Mouse (Mus musculus) brain, embryonic 14.5 days (tissue): Measurements from ENCODE around the gene Slc28a1.

Experiments used
- CTCF ChIP-seq: fragments of 200-500 bp; IDR thresholded peaks from 2 replicates; pipeline ENCODE4 v1.5.1; 2012; ENCODE audit warnings: inconsistent platforms, mild to moderate bottlenecking, moderate library complexity, borderline replicate concordance; ENCODE audit not compliant: insufficient read depth, insufficient read length; ENCODE audit errors: extremely low read depth
- POLR2A ChIP-seq: fragments of 200-500 bp; IDR thresholded peaks from 2 replicates; pipeline ENCODE4 v1.6.1; 2012; ENCODE audit warnings: mild to moderate bottlenecking, inconsistent platforms, borderline replicate concordance; ENCODE audit not compliant: poor library complexity, insufficient read depth, insufficient read length, severe bottlenecking; ENCODE audit errors: extremely low read depth

DNA sequence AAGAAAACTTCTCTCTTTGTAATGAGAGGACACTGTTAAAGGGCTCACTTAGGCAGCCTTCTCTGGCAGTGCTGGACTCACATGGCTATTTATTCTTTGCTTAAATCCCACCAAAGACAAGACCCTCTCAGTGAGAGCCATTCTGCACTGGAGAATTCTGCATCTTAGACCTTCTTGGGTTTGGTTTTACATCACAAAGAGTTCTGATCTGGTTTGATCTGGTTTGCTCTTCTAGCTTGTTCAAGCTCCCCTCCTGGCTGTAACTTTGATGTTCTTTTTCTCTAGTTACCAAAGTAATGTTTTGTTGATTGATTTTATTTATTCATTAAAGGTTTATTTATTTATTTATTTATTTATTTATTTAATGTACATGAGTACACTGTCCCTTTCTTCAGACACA, 68.6 kb downstream of the Slc28a1 start:
- TF ChIP-seq POLR2A (no peak), CTCF (no peak)
